Mouse (Mus musculus) G1E (cell line): ENCODE measurements around the gene St8sia2.

ENCODE experiments used
- CTCF ChIP-seq: IDR thresholded peaks from 2 replicates; pipeline ENCODE4 v1.5.1; 2012; ENCODE audit warnings: low read depth, low read length, inconsistent platforms, mixed read lengths
- GATA1 ChIP-seq: IDR thresholded peaks from 2 replicates; pipeline ENCODE4 v1.6.1; 2012; ENCODE audit warnings: borderline replicate concordance, low read length, inconsistent platforms, mixed read lengths

- TF ChIP-seq CTCF = no peak
- TF ChIP-seq GATA1 = no peak
These were observed 46.9 kb upstream of the St8sia2 start for GRCm38 (mm10) chr7:74060306-74060946.
